Mouse (Mus musculus) induced T-regulatory cell, adult 2 months (primary cell): ENCODE data around the gene Baiap3.

Source experiments
- DNase-seq: peaks from one replicate; pipeline ENCODE4 v3.0.0-alpha.2; 2012; ENCODE audit warnings: low read depth

Baiap3 gene

DNA sequence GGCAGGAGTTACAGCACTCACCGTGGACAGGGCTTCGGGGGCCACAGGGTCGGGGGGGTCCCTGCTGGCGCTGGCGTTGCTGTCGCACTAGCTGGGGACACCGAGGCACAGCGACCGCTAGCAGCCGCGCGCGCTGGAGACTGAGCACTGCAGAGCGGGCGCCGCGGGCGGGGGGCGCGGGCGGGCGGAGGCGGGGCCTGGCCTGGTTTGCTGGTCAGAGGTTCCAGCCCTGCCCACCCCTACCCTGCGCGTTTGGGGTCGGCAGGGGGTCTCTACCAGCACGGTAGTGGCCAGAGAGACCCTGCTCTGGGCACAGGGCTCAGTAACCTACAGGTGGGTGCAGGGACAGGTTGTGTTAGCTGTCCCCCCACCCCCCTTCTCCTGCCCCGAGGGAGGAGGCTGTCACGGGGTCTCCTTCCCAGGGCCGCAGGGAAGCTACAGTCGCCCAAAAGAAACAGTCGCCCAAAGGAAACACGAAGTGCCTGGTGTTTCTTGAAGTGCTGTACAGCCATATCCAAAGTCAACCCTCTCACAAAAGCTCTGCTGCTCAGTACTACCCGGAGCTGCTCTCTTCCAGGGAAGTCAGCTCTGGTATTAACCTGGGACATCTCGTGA is at the start of gene Baiap3:
Gene Baiap3 (minus strand): TSS at position 225 of the 615 bp plus-strand sequence.
- peak; percentile 49 for DNase-seq

DNA sequence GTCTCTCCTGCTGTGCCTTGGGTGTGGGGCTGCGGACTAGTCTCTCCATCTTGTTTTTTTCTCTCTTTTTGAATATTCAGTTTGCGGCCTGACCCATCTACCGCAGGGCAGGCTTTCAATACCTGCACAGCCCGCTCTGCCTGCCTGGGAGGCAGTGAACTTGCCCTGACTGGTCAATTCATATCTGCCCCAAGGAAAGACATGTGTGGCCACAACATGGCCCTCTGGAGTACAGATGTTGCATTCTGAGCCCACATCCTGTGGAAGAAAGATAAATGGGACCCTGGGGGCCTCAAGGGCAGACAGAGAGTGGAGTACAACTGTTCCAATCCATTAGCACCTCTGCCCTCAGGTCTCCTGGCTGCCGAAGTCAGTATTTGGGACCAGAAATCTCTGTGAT is 41.9 kb upstream of the Baiap3 start, which contains the start of gene Prss34:
Gene Prss34 (plus strand): TSS at position 301 of the 400 bp plus-strand sequence.
- no peak for DNase-seq

DNA sequence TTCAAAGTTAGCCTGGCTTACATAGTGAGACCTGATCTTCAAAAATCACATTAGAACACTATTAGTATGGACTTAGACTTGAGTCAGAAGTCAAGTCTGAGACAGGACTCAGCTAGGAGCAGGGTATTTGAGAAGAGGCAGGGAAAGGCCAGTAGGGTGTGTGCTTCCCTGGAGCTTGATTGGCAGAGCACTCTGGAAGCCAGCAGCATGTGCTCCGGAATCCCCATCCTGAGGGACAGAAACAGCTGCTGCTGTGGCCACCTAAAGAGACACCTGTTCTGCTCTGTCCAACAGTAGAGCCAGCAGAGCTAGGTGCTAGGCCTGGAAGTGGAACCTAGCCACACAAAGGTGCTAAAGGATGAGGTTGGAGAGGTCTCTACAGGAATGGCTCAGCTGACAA is 37.9 kb upstream of the Baiap3 start:
- DNase-seq: no peak

DNA sequence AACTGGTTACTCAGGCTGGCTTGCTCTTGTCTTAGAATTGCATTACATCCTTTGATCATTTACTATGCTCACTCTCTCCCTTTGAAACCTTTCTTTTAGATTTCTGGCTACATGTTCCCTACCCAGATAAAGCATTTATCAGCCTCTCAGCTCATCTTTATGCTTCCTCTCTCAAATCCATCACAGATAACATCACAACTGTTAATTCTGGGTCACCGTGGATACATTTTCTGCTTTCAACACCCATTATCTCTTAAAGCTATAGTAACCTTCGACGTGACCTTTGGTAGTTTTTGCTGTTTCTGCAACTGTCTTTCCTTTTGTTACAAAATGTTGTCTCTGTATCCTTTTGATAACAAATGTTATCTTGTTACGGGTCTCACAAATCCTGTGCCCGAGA is 37.3 kb upstream of the Baiap3 start:
- DNase-seq: no peak

- DNase-seq: no peak
Measured at GRCm38 (mm10) chr17:25290411-25290810, 34.2 kb upstream of the Baiap3 start.

DNA sequence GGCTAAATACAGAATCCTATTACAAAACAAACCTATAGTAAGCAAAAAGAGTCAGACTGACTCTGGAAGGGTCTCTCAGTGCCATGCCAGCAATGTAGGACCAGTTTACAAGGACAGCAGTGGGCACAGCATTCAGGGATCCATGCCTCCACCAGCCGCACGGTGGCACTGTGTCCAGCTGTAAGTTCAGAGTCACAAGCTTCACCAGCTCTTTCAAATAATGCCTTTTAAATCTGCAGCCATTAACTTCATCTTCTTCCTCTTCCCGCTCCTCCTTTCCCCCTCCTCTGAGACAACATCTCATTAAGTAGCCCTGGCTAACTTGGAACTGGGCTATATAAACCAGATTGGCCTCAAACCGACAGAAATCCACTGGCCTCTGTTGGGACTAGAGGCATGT is 32.7 kb upstream of the Baiap3 start:
- DNase-seq: peak; percentile 57

DNA sequence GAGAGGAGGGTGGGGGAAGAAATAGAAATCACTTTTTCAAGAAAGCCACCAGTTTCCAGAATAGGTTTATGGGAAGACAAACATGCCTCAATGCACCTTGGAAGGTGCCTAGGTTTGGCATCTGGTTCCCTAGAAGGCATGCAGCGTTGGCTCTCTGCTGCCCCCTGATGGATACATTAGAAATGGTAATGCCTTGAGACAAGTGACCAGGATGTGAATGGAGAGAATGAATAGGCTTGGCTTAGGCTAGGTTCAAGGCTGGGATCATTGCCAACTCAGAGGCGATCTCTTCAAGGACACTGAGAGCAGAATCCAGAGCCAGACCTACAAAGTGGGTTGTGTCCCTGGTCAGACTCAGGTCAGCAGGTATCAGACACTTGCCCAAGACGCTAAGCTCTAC is 28.9 kb upstream of the Baiap3 start:
- peak; percentile 89 for DNase-seq

GRCm38 (mm10) chr17:25282133-25282532 is 26.0 kb upstream of the Baiap3 start:
- peak; percentile 64 for DNase-seq

- DNase-seq: no peak
Measured at GRCm38 (mm10) chr17:25275833-25276232, 19.7 kb upstream of the Baiap3 start.

- no peak for DNase-seq
Measured at GRCm38 (mm10) chr17:25274571-25275346, 18.6 kb upstream of the Baiap3 start, which contains the start of gene Ube2i. Gene Ube2i (minus strand): TSS chr17:25274622.

DNA sequence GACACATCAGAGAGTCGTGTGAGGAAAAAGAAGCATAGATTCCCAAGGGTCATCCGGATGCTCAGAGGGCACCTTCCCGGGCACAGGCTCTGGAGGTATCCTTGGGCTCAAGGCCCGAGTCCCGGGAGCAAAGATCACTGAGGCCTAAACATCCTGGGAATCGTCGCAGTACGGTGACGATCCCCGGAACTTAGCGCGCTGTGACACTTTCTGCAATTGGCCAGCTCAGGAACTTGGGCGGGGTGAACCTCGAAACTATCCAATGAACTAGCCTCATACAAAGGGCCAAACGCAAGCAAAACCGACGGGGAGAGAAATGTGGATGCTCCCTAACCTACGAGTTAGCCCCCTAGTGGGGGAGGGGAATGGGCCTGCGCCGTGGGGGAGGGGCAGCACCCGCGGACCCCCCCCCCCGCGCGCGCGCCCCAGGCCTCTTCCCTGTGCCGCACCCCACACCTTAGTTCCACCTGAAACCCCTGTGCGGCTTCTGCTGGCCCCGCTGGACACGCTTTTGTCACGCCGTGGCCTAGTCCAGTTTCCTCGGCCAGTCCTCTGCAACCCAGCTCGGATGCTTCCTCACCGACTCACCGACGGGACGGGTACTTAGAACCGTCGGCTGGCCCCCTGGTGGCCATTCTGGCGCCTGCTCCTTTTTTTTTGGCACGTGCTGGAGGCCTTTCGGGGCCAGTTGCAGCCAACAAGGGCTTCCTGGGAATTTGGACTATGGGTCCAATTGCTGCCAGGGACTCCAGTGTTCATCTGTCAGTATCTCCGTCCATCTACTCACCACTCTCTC is 17.7 kb upstream of the Baiap3 start:
- peak; percentile 100 for DNase-seq

GRCm38 (mm10) chr17:25272951-25273705 is 17.0 kb upstream of the Baiap3 start:
- DNase-seq: peak; percentile 94

DNA sequence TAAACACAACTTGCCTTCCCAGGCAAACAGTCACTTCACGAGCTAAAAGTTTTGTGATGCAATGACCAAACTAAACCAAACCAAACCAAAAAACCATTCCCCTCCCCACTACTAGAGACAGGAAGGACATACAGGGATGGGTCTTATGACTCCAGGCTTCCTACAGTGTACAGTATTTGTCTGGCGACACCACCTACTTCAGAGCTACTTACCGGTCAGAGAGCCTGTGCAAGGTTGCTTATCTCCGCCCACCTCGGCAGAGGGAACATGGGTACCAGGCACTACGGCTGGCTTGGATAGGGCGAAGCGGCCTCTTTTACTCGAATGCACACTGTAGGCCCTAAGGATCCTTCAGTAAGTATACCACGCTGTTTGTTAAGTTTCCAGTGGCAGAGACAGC is 16.2 kb upstream of the Baiap3 start:
- peak; percentile 56 for DNase-seq

- peak; percentile 42 for DNase-seq
Measured at GRCm38 (mm10) chr17:25270795-25271335, 14.7 kb upstream of the Baiap3 start.

GRCm38 (mm10) chr17:25264453-25264852 is 8.3 kb upstream of the Baiap3 start:
- DNase-seq: no peak

- DNase-seq: peak; percentile 86
Measured at GRCm38 (mm10) chr17:25257804-25258261, 1.7 kb upstream of the Baiap3 start.

- peak; percentile 62 for DNase-seq
Measured at GRCm38 (mm10) chr17:25255110-25255509, 1.1 kb downstream of the Baiap3 start.

GRCm38 (mm10) chr17:25253760-25254159 is 2.4 kb downstream of the Baiap3 start:
- DNase-seq: no peak

DNA sequence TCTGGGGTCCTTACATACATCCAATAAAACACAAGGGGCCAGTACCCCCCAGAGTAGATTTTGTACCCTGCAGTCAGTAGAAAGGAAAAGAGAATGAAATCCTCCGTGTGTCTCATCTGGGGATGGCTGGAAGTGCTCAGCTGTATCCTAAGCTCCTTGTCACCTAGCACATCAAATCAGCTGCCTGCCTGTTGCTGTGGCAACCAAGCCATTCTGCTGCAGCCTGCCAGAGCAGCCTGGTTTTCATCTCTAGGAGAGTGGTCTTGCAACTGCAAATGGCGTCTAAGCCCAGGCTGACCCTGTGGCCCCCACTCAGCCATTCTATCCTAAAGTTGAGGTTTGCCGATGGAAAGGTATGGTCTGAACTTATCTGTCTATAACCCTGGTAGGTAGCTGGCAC is 3.5 kb downstream of the Baiap3 start:
- DNase-seq: no peak

DNA sequence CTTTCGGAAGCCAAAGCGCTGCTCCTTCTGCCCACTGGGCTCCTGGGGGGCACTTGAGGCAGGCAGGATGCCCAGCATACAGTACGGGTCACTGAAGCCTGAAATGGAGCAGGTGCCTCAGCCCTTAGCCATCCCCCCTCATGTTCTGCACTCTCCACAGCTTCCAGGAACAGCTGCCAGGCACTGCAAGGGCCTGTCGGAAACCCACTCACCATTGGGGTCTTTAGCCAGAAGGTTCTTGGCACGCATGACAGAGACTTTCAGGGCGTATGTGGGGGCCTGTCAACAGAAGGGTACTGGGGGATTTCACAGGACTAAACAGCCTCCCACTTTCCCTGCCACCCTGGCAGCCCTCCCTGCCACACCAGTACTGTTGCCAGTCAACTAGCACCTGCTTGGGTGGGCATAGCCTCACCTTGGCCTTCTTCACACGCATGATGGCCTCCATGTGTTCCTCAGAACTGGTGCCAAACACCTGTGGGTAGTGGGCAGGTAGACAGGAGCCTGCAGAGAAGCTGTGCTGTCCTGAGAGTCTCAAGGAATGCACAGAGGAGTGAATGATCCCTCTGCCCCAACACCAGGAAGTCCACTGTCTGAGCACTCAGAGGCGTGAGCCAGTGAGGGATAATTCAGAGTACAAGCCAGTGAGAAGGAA is 5.9 kb downstream of the Baiap3 start:
- DNase-seq: no peak
